Mouse (Mus musculus) layer of hippocampus, postnatal 25 days (tissue): ENCODE data around the gene Ankar. TPM values are rescaled to one million over a fixed set of nuclear protein-coding genes. Genes with fewer than 3 reads are reported as not detected.
A peak's percentile ranks its signal among the peaks of the same experiment; 100 is the strongest.

Source experiments
- DNase-seq, 2 experiments: peaks; one replicate each; pipeline ENCODE4 v3.0.0; 2022; ENCODE audit warnings: mixed read lengths in 2 of 2, low spot score in 1 of 2; ENCODE audit errors: extremely low spot score in 1 of 2
- total RNA-seq, 2 experiments: library from RNA; stranded (reverse); gene quantifications; 2 replicates each; pipeline ENCODE4 v1.2.3; 2021

The Ankar gene
- total RNA-seq, 2 experiments from 2014 or later: not detected

- DNase-seq: no peak
These were observed 14.2 kb upstream of the Ankar start for GRCm38 (mm10) chr1:72714547-72714946.

DNA sequence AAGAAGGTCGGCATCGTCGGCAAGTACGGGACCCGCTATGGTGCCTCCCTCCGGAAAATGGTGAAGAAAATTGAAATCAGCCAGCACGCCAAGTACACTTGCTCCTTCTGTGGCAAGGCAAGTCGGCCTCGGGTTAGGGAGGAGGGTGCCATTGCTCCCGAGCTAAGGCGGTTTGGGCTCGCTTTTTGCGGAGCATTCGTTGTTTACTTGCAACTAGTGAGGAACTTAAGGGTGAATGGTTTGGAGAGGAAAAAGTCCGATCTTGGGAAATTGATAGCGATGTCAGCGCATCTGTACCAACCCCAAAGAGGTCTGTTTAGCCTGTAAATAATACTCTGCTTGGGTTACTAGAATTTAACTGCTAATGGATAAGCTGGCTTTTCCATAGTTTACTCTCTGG, 11.3 kb upstream of the Ankar start:
- DNase-seq: peak in 1 of 2 experiments; percentile 24

DNA sequence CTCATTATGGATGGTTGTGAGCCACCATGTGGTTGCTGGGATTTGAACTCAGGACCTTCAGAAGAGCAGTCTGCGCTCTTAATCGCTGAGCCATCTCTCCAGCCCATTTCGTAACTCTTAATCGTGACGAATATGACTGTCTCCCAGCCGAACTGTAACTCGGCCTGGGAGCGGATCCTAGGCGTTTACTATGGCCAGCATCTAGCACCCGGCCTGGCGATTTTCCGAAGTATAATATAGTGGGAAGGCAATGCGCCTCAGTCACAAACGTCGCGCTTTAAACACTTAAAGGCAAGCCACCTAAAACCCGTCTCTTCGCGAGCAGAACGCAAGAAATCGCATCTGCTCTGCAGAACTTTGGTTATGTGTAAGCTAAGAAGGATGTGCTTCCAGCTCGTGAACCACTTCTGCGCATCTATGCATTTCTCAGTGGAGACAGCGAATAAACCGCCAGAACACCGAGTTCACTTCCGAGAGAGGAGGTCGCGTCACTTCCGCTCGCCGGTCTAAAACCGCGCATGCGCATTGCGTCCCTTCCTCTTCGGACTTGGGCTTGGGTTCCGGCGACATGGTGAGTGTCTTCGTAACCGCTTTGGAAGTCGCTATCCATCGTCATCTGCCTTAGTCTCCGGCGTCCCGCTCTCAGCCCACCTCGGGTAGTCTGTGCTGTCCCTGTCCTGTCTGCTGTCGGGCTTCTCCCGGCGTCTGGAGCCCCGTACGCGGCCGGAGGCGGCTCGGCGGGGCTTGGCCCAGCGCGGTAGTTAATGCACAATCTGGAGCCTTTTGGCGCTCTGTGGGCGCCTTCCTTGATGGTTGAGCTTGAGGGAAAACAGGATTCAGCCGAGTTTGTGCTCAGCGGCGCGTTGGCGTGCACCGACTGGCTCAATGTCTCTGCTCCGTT, 10.6 kb upstream of the Ankar start, which contains the start of gene Rpl37a:
TSS of gene Rpl37a (plus strand) at position 538 of the 901 bp plus-strand sequence.
- DNase-seq: peak; percentile 93 to 94

DNA sequence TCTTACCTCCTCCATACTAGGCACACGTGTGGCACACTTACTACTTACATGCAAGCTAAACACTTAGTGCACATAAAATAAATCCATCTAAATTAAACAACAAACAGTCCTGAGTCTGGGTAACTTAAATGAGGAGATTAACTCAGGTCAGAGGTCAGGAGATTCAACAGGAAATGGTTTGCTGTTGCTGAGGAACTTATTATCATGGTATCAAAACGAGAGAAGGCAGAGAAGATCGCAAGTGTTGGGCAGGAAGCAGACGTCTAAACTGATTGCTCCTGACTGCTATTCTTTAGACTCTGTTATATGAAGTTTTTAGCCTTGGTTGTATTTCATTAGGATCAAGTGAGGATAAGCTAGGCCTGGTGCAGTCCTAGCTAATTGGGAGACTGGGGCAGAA, 7.1 kb upstream of the Ankar start:
- DNase-seq: no peak

DNA sequence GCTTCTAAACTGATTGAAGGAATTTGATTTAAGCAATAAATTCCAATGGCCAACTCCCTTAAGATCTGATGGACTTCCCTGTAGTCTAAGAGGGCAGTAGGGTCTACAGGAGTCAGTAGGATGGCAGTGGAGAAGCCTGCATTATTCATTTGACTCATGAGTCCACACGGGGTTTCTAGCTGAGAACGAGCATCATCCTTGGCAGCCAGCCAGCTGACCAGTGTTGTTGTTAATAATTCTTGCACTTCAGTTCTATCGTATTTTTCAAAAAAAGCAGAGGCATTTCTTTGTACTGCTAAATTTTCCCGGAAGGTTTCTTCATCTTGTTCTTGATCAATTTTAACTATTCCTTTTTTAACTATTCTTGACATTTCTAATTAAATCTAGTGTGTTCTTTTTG, 1.7 kb downstream of the Ankar start:
- no peak for DNase-seq

DNA sequence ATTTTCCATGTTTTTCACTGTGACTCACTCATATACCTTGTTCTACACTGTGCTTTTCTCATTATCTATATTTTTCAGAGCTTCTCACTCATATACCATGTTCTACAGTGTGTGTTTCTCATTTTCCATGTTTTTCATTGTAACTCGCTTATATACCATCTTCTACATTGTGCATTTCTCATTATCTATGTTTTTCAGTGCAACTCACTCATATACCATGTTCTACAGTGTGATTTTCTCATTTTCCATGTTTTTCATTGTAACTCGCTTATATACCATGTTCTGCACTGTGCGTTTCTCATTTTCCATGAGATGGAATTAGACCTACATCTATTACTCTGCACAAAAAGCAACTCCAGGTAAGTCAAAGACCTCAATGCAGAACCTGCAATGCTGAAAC, 4.1 kb downstream of the Ankar start:
- no peak for DNase-seq

DNA sequence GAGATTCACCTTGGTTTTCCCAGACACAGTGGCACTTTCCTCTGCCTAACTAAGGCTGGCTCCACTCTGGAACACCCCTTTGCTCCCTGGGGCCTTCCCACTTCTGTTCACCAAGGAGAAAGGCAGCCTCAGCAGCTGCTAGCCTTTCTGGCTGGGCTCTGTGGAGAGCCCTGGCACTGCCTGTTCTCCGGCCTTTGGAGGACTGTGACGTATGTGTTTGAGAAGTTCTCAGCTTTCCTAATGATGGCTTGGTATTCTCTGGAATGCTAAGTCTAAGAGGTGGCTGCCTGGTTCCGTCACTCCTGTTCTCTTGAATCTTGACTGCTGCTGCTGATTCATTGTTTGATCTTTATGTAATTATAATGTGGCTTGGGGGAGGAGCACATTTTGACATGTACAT, 27.3 kb downstream of the Ankar start:
- no peak for DNase-seq

GRCm38 (mm10) chr1:72640658-72641410, 59.5 kb downstream of the Ankar start:
- DNase-seq: peak; percentile 43 to 60

GRCm38 (mm10) chr1:72635221-72635620, 65.2 kb downstream of the Ankar start:
- DNase-seq: no peak

DNA sequence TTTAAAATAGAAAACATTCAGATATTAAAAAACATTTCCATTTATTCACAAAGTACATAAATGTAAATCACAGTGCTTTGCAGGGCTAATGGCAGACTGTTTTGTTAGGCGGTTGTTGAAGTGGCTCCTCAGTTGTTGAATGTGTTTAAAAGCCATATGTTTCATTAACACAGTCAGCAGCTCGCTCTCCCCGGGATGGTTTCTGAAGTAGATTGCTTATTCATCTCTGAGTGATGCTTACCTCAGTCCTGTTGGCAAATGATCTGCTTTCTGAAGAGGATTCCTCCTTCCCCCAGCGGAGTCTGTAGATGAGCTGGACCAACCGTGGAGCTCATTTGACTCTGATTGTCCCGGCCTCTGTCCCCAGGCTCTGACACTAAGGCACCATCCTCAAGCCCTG, 88.2 kb downstream of the Ankar start:
- no peak for DNase-seq

DNA sequence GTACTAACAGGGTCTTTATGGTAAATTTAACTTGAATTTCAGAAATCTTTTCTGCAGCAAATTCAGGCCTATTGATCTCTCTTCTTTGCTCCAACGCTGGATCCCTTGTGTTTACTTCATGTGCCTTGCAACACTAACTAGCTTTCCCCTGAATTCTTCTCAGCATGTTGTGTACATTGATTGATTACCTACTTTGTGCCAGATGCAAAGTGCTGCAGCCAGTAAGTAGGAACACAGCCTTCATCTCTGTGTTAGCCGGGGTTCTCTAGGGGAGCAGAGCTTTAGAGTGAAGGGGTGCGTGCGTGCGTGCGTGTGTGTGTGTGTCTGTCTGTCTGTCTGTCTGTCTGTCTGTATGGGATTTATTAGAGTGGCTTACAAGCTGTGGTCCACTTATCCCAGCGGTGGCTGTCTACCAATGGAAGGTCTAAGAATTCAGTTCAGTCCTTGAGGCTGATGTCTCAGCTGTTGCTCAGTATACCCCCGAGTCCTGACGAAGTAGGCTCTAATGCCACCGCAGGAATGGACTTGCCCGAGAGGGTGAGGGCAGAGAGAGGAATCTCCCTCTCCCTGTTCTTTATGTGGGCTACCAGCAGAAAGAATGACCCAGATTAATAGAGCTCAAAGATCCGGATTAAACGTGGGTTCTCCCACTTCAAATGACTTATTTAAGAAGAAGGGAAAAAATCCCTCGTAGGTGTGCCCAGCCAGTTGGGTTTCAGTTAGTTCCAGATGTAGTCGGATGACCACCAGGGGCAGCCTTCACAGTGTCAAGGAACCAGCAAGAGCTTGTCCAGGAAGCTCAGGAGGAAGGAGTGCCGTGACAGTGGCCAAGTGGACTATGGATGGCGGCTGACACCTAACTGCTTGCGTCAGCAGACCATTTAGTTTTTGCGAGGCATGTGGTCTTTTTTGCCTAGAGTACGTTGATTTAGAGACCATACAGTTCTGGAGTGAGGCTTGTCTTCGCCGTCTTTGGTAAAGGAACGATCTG, 90.2 kb downstream of the Ankar start:
- DNase-seq: no peak

DNA sequence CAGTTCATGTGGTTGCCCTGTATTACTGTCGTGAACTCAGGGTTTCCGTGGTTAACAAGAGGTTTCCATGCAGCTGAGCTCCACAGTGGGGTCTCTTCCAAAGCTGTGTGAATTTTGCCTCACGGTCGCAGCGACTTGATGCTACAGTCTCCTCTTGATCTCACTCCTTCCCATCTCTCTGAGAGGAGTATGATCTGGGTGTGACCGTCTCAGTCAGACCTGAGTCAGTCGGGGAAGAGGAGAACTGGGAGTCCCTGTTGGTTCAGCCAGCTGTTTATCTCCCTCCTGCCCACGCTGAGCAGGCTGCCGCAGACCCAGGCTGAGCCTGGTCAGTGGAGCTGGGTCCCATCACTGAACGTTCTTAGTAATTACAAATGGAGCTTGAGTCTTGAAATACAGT, 91.2 kb downstream of the Ankar start:
- DNase-seq: no peak

DNA sequence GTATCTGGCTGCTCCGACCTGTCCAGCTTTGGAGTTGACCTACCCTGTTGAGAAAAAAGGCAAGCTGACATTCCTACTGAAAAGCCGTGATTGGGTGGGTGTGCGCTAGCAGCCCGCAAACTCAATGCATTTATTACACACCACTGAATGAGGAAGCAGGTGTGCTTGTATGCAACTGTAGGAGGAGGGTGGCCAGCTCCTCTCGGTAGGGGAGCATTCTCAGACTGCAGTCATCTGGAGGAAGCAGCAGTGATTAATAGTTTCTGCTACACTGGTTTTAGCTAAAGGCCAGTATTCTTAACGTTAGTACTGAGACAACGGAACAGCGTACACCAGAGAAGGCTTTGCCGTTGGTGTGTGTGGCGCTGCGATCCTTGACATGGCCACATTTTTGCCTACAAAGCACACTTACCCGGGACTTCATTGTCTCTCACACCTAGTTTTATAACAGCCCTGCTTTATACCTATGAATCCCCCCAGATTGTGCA, 94.1 kb downstream of the Ankar start:
- DNase-seq: no peak

DNA sequence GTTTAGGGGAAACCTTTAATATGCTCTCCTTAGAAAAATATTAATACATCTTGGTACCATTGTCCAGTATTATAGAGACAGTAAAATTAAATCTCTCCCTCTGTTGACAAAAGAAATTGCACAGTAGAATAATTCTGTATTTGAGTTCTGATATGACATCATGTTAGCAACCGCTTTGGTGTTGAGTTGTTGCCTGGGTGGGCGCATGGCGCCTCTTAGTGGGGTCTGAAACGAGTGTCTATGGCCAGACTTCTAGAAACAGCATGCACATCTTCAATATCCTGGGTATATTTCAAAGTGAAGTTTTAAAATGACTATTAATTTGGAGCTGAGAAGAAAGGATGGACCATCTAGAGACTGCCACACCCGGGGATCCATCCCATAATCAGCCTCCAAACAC, 97.6 kb downstream of the Ankar start:
- DNase-seq: no peak

GRCm38 (mm10) chr1:72602186-72602585, 98.2 kb downstream of the Ankar start:
- no peak for DNase-seq

GRCm38 (mm10) chr1:72601233-72601632, 99.1 kb downstream of the Ankar start:
- no peak for DNase-seq

GRCm38 (mm10) chr1:72600778-72601177, 99.6 kb downstream of the Ankar start:
- DNase-seq: no peak

GRCm38 (mm10) chr1:72599146-72600101, 101.0 kb downstream of the Ankar start:
- no peak for DNase-seq

- no peak for DNase-seq
These were observed 104.1 kb downstream of the Ankar start for GRCm38 (mm10) chr1:72596231-72596630.
